8 mouse cellular contexts compared by ENCODE assay signal in the genomic region with DNA sequence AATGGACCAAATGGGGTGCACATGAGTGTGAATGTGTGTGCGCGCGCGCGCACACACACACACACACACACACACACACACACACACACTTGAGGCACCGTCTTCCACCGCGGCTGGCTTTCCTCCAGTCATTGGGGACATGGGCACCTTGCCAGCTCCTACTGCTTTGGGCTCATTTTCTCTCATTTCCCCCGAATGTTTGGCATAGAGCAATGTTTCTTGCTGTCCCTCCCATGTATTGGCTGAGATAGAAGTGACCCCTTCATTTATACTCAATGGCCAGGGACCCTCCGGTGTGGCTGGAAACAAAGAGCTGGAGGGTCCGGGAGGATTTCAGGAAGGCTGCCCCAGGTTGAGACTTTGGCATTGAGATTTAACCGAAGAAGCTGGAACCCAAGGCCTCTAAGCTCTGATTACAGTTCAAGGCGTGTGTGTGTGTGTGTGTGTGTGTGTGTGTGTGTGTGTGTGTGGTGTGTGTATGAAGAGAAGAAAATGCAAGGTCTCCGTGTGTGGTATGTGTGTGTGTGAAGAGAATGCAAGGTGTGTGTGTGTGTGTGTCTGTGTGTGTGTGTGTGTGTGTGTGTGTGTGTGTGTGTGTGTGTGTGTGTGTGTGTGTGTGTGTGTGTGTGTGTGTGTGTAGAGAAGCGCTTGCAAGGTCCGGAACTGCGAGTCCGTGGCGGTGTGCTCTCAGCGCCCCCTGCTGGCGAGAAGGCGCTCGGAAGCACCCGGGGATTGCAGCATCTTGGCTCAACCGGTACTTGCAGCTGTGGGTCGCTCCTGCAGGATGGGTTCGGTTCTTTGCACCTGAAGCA. TPM values are rescaled to one million over a fixed set of nuclear protein-coding genes. Genes with fewer than 3 reads are reported as not detected.
A peak's percentile ranks its signal among the peaks of the same experiment; 100 is the strongest.
DNase-seq lines count a peak whose midpoint lies in the region; ATAC-seq and TF ChIP-seq lines count a peak whose summit lies in the region.

No protein-coding gene starts in this region.

- no peaks in the 10 kb centered on the region for H3K9me3 ChIP-seq in embryonic facial prominence, embryonic 12.5 days
- H3K9me3 ChIP-seq in limb, embryonic 13.5 days: no peaks in the 10 kb centered on the region
- H3K9me3 ChIP-seq in midbrain, embryonic 15.5 days: no peaks in the 10 kb centered on the region

- 60% methylated on average over 18 of the region's 27 CpGs for WGBS in embryonic facial prominence, embryonic 12.5 days
- 36% methylated on average over 24 of the region's 27 CpGs for WGBS in heart, adult 2 months
- WGBS in kidney, adult 2 months: 47% methylated on average over 20 of the region's 27 CpGs
- 43% methylated on average over 21 of the region's 27 CpGs for WGBS in limb, embryonic 13.5 days
- WGBS in midbrain, embryonic 15.5 days: 50% methylated on average over 18 of the region's 27 CpGs

- peak; percentile 68 for TF ChIP-seq CTCF in heart, adult 2 months (IDR thresholded peaks at IDR 0.05)
- TF ChIP-seq CTCF in kidney, adult 2 months (conservative IDR thresholded peaks at IDR 0.05; ENCODE audit: insufficient read depth, insufficient read length, low read depth, low read length): peak; percentile 68

- ATAC-seq in embryonic facial prominence, embryonic 12.5 days (ENCODE audit: insufficient number of reproducible peaks, insufficient read depth, low FRiP score, low TSS enrichment): 0 out of 2 replicates have a peak, but pooled peaks have one; percentile 64
- ATAC-seq in limb, embryonic 13.5 days (ENCODE audit: low FRiP score, low read depth): no peak
- peak; percentile 79 for ATAC-seq in midbrain, embryonic 15.5 days (replicated peaks)

- intact Hi-C loops in heart, adult 2 months (cut with DNase I): loop anchor here (1.0 to 2.0 kb wide), 2 partner anchors 269 to 379 kb away; no protein-coding TSS in a partner anchor

- 0 out of 2 replicates have a peak overlapping the region, but pooled peaks have one; percentile 5 for H3K4me3 ChIP-seq in embryonic facial prominence, embryonic 12.5 days
- H3K4me3 ChIP-seq in heart, adult 2 months: no peak overlapping the region
- H3K4me3 ChIP-seq in kidney, adult 2 months (ENCODE audit: insufficient read depth, low read depth, low read length): no peak overlapping the region
- 0 out of 2 replicates have a peak overlapping the region, but pooled peaks have one; percentile 12 for H3K4me3 ChIP-seq in limb, embryonic 13.5 days
- no peak overlapping the region for H3K4me3 ChIP-seq in midbrain, embryonic 15.5 days

- peak; percentile 81 for DNase-seq in 3134 (ENCODE audit: extremely low read depth, insufficient read length, low spot score)
- DNase-seq in adrenal gland, postnatal 14 days: peak; percentile 91
- peak; percentile 76 to 82 for DNase-seq in heart, adult 2 months
- DNase-seq in kidney, adult 2 months: peak; percentile 74
- DNase-seq in spleen, adult 18-20 months: peak; percentile 35 to 70

- H3K9ac ChIP-seq in embryonic facial prominence, embryonic 12.5 days: no peak overlapping the region
- H3K9ac ChIP-seq in heart, adult 2 months (ENCODE audit: low read depth, low read length): no peak overlapping the region
- no peak overlapping the region for H3K9ac ChIP-seq in limb, embryonic 13.5 days
- H3K9ac ChIP-seq in midbrain, embryonic 15.5 days: no peak overlapping the region

- no peaks in the 10 kb centered on the region for H3K27me3 ChIP-seq in embryonic facial prominence, embryonic 12.5 days
- no peaks in the 10 kb centered on the region for H3K27me3 ChIP-seq in heart, adult 2 months (ENCODE audit: control insufficient read depth, insufficient read depth, low read length)
- no peaks in the 10 kb centered on the region for H3K27me3 ChIP-seq in kidney, adult 2 months (replicated peaks; ENCODE audit: control insufficient read depth, insufficient read depth, low read length)
- no peaks in the 10 kb centered on the region for H3K27me3 ChIP-seq in limb, embryonic 13.5 days
- H3K27me3 ChIP-seq in midbrain, embryonic 15.5 days (replicated peaks): no peaks in the 10 kb centered on the region

- no peak for TF ChIP-seq EP300 in heart, adult 2 months (IDR thresholded peaks at IDR 0.05; ENCODE audit: insufficient read depth, low read depth, low read length)

- no peak for TF ChIP-seq POLR2A in heart, adult 2 months (IDR thresholded peaks at IDR 0.05; ENCODE audit: insufficient read depth, low read depth, low read length)
- no peak for TF ChIP-seq POLR2A in kidney, adult 2 months (IDR thresholded peaks at IDR 0.05; ENCODE audit: low read depth, low read length)

- no peak overlapping the region for H3K27ac ChIP-seq in embryonic facial prominence, embryonic 12.5 days
- H3K27ac ChIP-seq in heart, adult 2 months: no peak overlapping the region
- no peak overlapping the region for H3K27ac ChIP-seq in kidney, adult 2 months (ENCODE audit: insufficient read depth, low read depth, low read length)
- H3K27ac ChIP-seq in limb, embryonic 13.5 days: no peak overlapping the region
- H3K27ac ChIP-seq in midbrain, embryonic 15.5 days: peak overlapping the region; percentile 32; the same call in 1 of the 2 replicates

- H3K4me2 ChIP-seq in embryonic facial prominence, embryonic 12.5 days (replicated peaks): peak overlapping the region; percentile 36; the same call in 1 of the 2 replicates
- peak overlapping the region; percentile 48 for H3K4me2 ChIP-seq in limb, embryonic 13.5 days (replicated peaks)
- peak overlapping the region; percentile 21 for H3K4me2 ChIP-seq in midbrain, embryonic 15.5 days

- no peaks in the 10 kb centered on the region for H3K79me2 ChIP-seq in heart, adult 2 months (replicated peaks; ENCODE audit: control insufficient read depth, insufficient read depth, low read length)

- H3K36me3 ChIP-seq in embryonic facial prominence, embryonic 12.5 days: no peaks in the 10 kb centered on the region
- no peaks in the 10 kb centered on the region for H3K36me3 ChIP-seq in heart, adult 2 months (ENCODE audit: control insufficient read depth, insufficient read depth, low read length)
- no peaks in the 10 kb centered on the region for H3K36me3 ChIP-seq in kidney, adult 2 months (ENCODE audit: control insufficient read depth, insufficient read depth, low read length)
- no peaks in the 10 kb centered on the region for H3K36me3 ChIP-seq in limb, embryonic 13.5 days
- H3K36me3 ChIP-seq in midbrain, embryonic 15.5 days (replicated peaks): no peaks in the 10 kb centered on the region

- peaks cover 8% of the 10 kb centered on the region; the same call in 1 of the 2 replicates for H3K4me1 ChIP-seq in embryonic facial prominence, embryonic 12.5 days
- H3K4me1 ChIP-seq in heart, adult 2 months (ENCODE audit: control insufficient read depth, insufficient read depth, low read length): no peaks in the 10 kb centered on the region; the same call in 1 of the 2 replicates
- no peaks in the 10 kb centered on the region for H3K4me1 ChIP-seq in kidney, adult 2 months (ENCODE audit: control insufficient read depth, insufficient read depth, low read length)
- peaks cover 12% of the 10 kb centered on the region; the same call in 1 of the 2 replicates for H3K4me1 ChIP-seq in limb, embryonic 13.5 days
- peaks cover 7% of the 10 kb centered on the region for H3K4me1 ChIP-seq in midbrain, embryonic 15.5 days

RNA-seq across cellular contexts. Expression of a gene that starts 9.3 kb away (rescaled TPM):
- 24.9 and 28.8 TPM in 2 replicates for total RNA-seq in adrenal gland, postnatal 14 days (2021)
- polyA plus RNA-seq in embryonic facial prominence, embryonic 12.5 days (2016; fragmentation: Nextera tagmentation; extraction: Ambion mirVana): 42.5 and 45.8 TPM in 2 replicates
- 1 to 10 TPM; 7.7 to 7.8 TPM for total RNA-seq in heart, adult 2 months (2021)
- 6.6 and 8.1 TPM in 2 replicates for polyA plus RNA-seq in heart, adult 2 months (2012; rRNA removed)
- 7.8 and 10.9 TPM in 2 replicates for polyA plus RNA-seq in kidney, adult 2 months (2012; rRNA removed)
- polyA plus RNA-seq in limb, embryonic 13.5 days (2015; fragmentation: Nextera tagmentation; extraction: Ambion mirVana): 45.6 and 48.9 TPM in 2 replicates
- polyA plus RNA-seq in midbrain, embryonic 15.5 days (2015; fragmentation: Nextera tagmentation; extraction: Ambion mirVana): 23.5 and 24.5 TPM in 2 replicates

Comparison
In these comparisons a context has a peak if more than half of its experiments do, and no peak if none do; other contexts are left out.
1. H3K4me3 ChIP-seq: peak in embryonic facial prominence, embryonic 12.5 days (single experiment) and limb, embryonic 13.5 days (single experiment); none in heart, adult 2 months (single experiment), kidney, adult 2 months (single experiment) and midbrain, embryonic 15.5 days (single experiment).
2. Peak in every context shown above with its lines, with median percentiles within 50 percentile points of each other: DNase-seq and H3K4me2 ChIP-seq.